Mouse (Mus musculus) CH12.LX (cell line): Measurements from ENCODE around the gene Upp2. TPM values are rescaled to one million over a fixed set of nuclear protein-coding genes. Genes with fewer than 3 reads are reported as not detected.

ENCODE experiments used
- DNase-seq: peaks from one replicate; pipeline ENCODE4 v3.0.0-alpha.2; 2013; ENCODE audit errors: extremely low read depth
- H3K27ac ChIP-seq: 2 replicates; pipeline ENCODE4 v1.5.1; 2012; ENCODE audit warnings: low read depth, mild to moderate bottlenecking, control low read depth, moderate library complexity; ENCODE audit not compliant: insufficient read depth
- H3K27me3 ChIP-seq: replicated peaks from 2 replicates; pipeline ENCODE3; 2012; ENCODE audit warnings: inconsistent platforms
- H3K36me3 ChIP-seq, 2 experiments: replicated peaks in 1 of 2; 2 replicates each; pipeline versions ENCODE3 to v1.6.1; 2012; ENCODE audit warnings: inconsistent platforms in 1 of 2, low read length in 1 of 2, mild to moderate bottlenecking in 1 of 2, mixed read lengths in 1 of 2, moderate library complexity in 1 of 2; ENCODE audit not compliant: control insufficient read depth in 1 of 2, insufficient read depth in 1 of 2
- H3K4me1 ChIP-seq, 2 experiments: 2 replicates each; pipeline ENCODE4 v1.6.1; 2012; ENCODE audit warnings: inconsistent platforms in 1 of 2, moderate library complexity in 1 of 2; ENCODE audit not compliant: insufficient read depth in 2 of 2, control insufficient read depth in 1 of 2
- H3K4me2 ChIP-seq: 2 replicates; pipeline ENCODE4 v1.6.1; 2012; ENCODE audit warnings: low read depth, mild to moderate bottlenecking, control low read depth; ENCODE audit not compliant: poor library complexity, insufficient read depth, severe bottlenecking
- H3K4me3 ChIP-seq, 3 experiments: fragments of 150-350 bp in 1 of 3; sonication (generic) in 1 of 3; replicated peaks in 1 of 3; 2 replicates each; pipeline versions ENCODE3 to v1.5.1; 2011 to 2012; ENCODE audit warnings: low read depth in 2 of 3, low read length in 2 of 3, mild to moderate bottlenecking in 2 of 3, moderate library complexity in 2 of 3, control low read depth in 1 of 3, improper control_type of control experiment in 1 of 3, inconsistent platforms in 1 of 3, mixed read lengths in 1 of 3; ENCODE audit not compliant: poor library complexity in 1 of 3
- H3K79me2 ChIP-seq: replicated peaks from 2 replicates; pipeline ENCODE4 v1.6.1; 2012; ENCODE audit warnings: mild to moderate bottlenecking, moderate library complexity; ENCODE audit not compliant: control insufficient read depth, poor library complexity, insufficient read depth, severe bottlenecking; ENCODE audit errors: extremely low read depth
- H3K9ac ChIP-seq: 2 replicates; pipeline ENCODE4 v1.6.1; 2012; ENCODE audit warnings: low read depth, mild to moderate bottlenecking, control low read depth, moderate library complexity; ENCODE audit not compliant: insufficient read depth
- H3K9me3 ChIP-seq: replicated peaks from 2 replicates; pipeline ENCODE3; 2012; ENCODE audit warnings: low read length, inconsistent platforms, mixed read lengths
- CTCF ChIP-seq, 2 experiments: IDR thresholded peaks in 1 of 2; conservative IDR thresholded peaks in 1 of 2; 2 replicates each; pipeline ENCODE4 v1.5.1; 2011 to 2012; ENCODE audit warnings: low read depth in 2 of 2, low read length in 2 of 2, improper control_type of control experiment in 1 of 2, inconsistent platforms in 1 of 2, mild to moderate bottlenecking in 1 of 2, moderate library complexity in 1 of 2
- E2F4 ChIP-seq: IDR thresholded peaks from 2 replicates; pipeline ENCODE4 v1.6.1; 2011; ENCODE audit warnings: low read depth, low read length, improper control_type of control experiment; ENCODE audit not compliant: insufficient replicate concordance
- ELF1 ChIP-seq: IDR thresholded peaks from 2 replicates; pipeline ENCODE4 v1.6.1; 2014; ENCODE audit warnings: low read depth, mild to moderate bottlenecking, inconsistent platforms, low read length, improper control_type of control experiment
- EP300 ChIP-seq: IDR thresholded peaks from 2 replicates; pipeline ENCODE4 v1.6.1; 2011; ENCODE audit warnings: low read length, improper control_type of control experiment
- GABPA ChIP-seq: IDR thresholded peaks from 2 replicates; pipeline ENCODE4 v1.6.1; 2012; ENCODE audit warnings: low read depth, low read length, improper control_type of control experiment, inconsistent platforms; ENCODE audit not compliant: insufficient replicate concordance
- JUN ChIP-seq: IDR thresholded peaks from 2 replicates; pipeline ENCODE4 v1.6.1; 2011; ENCODE audit warnings: low read depth, mild to moderate bottlenecking, low read length, improper control_type of control experiment, moderate library complexity; ENCODE audit not compliant: insufficient read depth
- JUND ChIP-seq: conservative IDR thresholded peaks from 2 replicates; pipeline ENCODE4 v1.6.1; 2011; ENCODE audit warnings: low read depth, low read length, improper control_type of control experiment
- KAT2A ChIP-seq: IDR thresholded peaks from 2 replicates; pipeline ENCODE4 v1.6.1; 2012; ENCODE audit warnings: low read length, improper control_type of control experiment, inconsistent platforms; ENCODE audit not compliant: insufficient replicate concordance
- MAFK ChIP-seq: IDR thresholded peaks from 2 replicates; pipeline ENCODE4 v1.6.1; 2011; ENCODE audit warnings: low read length, improper control_type of control experiment; ENCODE audit not compliant: insufficient replicate concordance
- MAX ChIP-seq: IDR thresholded peaks from 2 replicates; pipeline ENCODE4 v1.6.1; 2011; ENCODE audit warnings: low read length, improper control_type of control experiment
- MAZ ChIP-seq: IDR thresholded peaks from 2 replicates; pipeline ENCODE4 v1.6.1; 2012; ENCODE audit warnings: low read depth, mild to moderate bottlenecking, inconsistent platforms, low read length, improper control_type of control experiment, moderate library complexity
- NELFE ChIP-seq: IDR thresholded peaks from 2 replicates; pipeline ENCODE4 v1.6.1; 2011; ENCODE audit warnings: low read depth, low read length, improper control_type of control experiment
- PAX5 ChIP-seq: IDR thresholded peaks from 2 replicates; pipeline ENCODE4 v1.6.1; 2012; ENCODE audit warnings: low read length, inconsistent platforms, mixed read lengths
- POLR2AphosphoS2 ChIP-seq: IDR thresholded peaks from 2 replicates; pipeline ENCODE4 v1.6.1; 2011; ENCODE audit warnings: low read depth, low read length, improper control_type of control experiment
- RAD21 ChIP-seq: IDR thresholded peaks from 2 replicates; pipeline ENCODE4 v1.6.1; 2011; ENCODE audit warnings: low read depth, mild to moderate bottlenecking, low read length, improper control_type of control experiment, moderate library complexity
- RCOR1 ChIP-seq: conservative IDR thresholded peaks from 2 replicates; pipeline ENCODE4 v1.6.1; 2012; ENCODE audit warnings: low read depth, mild to moderate bottlenecking, inconsistent platforms, low read length, improper control_type of control experiment
- SIN3A ChIP-seq: IDR thresholded peaks from 2 replicates; pipeline ENCODE4 v1.6.1; 2012; ENCODE audit warnings: low read length, improper control_type of control experiment, inconsistent platforms
- TBP ChIP-seq: conservative IDR thresholded peaks from 2 replicates; pipeline ENCODE4 v1.6.1; 2011; ENCODE audit warnings: low read depth, low read length, improper control_type of control experiment
- TCF12 ChIP-seq: IDR thresholded peaks from 2 replicates; pipeline ENCODE4 v1.6.1; 2014; ENCODE audit warnings: low read depth, mild to moderate bottlenecking, inconsistent platforms, low read length, improper control_type of control experiment
- UBTF ChIP-seq: IDR thresholded peaks from 2 replicates; pipeline ENCODE4 v1.6.1; 2012; ENCODE audit warnings: low read depth, mild to moderate bottlenecking, inconsistent platforms, low read length, improper control_type of control experiment, moderate library complexity
- USF1 ChIP-seq: IDR thresholded peaks from 2 replicates; pipeline ENCODE4 v1.6.1; 2014; ENCODE audit warnings: low read depth, mild to moderate bottlenecking, inconsistent platforms, low read length, improper control_type of control experiment
- USF2 ChIP-seq: conservative IDR thresholded peaks from 2 replicates; pipeline ENCODE4 v1.6.1; 2011; ENCODE audit warnings: low read depth, low read length, improper control_type of control experiment
- ZMIZ1 ChIP-seq: IDR thresholded peaks from 2 replicates; pipeline ENCODE4 v1.6.1; 2012; ENCODE audit warnings: low read depth, mild to moderate bottlenecking, inconsistent platforms, low read length, improper control_type of control experiment
- ZNF384 ChIP-seq: IDR thresholded peaks from 2 replicates; pipeline ENCODE4 v1.6.1; 2012; ENCODE audit warnings: low read depth, low read length, improper control_type of control experiment, inconsistent platforms
- dilution Hi-C: fragments of 300-500 bp; cut with MboI; formaldehyde crosslinking; loops from 2 replicates; pipeline ENCODE4 v1.14.3; 2020; ENCODE audit warnings: low sequenced_read_pairs; ENCODE audit not compliant: extremely low pct_unique_long_range_greater_than_20kb, extremely low pct_ligation_motif_present
- in situ Hi-C: fragments of 300-500 bp; cut with MboI; formaldehyde crosslinking; loops from 3 replicates; pipeline ENCODE4 v1.14.3; 2019; ENCODE audit warnings: low sequenced_read_pairs, low pct_ligation_motif_present, low pct_unique_long_range_greater_than_20kb, mixed read lengths
- polyA plus RNA-seq: library from polyadenylated mRNA; unstranded; fragments of >175 nt; gene quantifications from 2 replicates; pipeline ENCODE4 v1.2.1, GENCODE M21; 2012; ENCODE audit warnings: low read depth; ENCODE audit not compliant: insufficient read length
- total RNA-seq, 2 experiments: library from RNA; depleted of rRNA; stranded (reverse); fragments of 300-350 nt in 1 of 2; fragments of >200 nt in 1 of 2; gene quantifications; 2 replicates each; pipeline ENCODE4 v1.2.3; 2012 to 2014

Upp2 gene
- total and polyA plus RNA-seq, 3 experiments: not detected

GRCm38 (mm10) chr2:58711049-58711448 is 144.0 kb downstream of the Upp2 start:
- dilution Hi-C loops: no loop called here
- no peaks in the 10 kb centered on the region for H3K27me3 ChIP-seq
- H3K9ac ChIP-seq: no peak overlapping the region
- peaks cover 64% of the 10 kb centered on the region for H3K9me3 ChIP-seq
- no peak for TF ChIP-seq KAT2A
- no peak for TF ChIP-seq TBP
- TF ChIP-seq RCOR1: no peak
- TF ChIP-seq UBTF: no peak
- TF ChIP-seq CTCF (conservative IDR thresholded peaks at IDR 0.05 in 1 of 2, IDR thresholded peaks at IDR 0.05 in 1 of 2; ENCODE audit: low read depth in 2 of 2, low read length in 2 of 2): no peak
- no peak for TF ChIP-seq USF2
- no peak for TF ChIP-seq MAZ
- no peak for TF ChIP-seq MAFK
- TF ChIP-seq EP300: no peak
- no peak for TF ChIP-seq ZNF384
- no peak for TF ChIP-seq ZMIZ1
- TF ChIP-seq GABPA: no peak
- TF ChIP-seq TCF12: no peak
- TF ChIP-seq JUND: no peak
- no peak overlapping the region for H3K27ac ChIP-seq
- H3K36me3 ChIP-seq: no peaks in the 10 kb centered on the region
- no peaks in the 10 kb centered on the region for H3K4me1 ChIP-seq
- no peak overlapping the region for H3K4me2 ChIP-seq
- no peak overlapping the region for H3K4me3 ChIP-seq
- in situ Hi-C loops: no loop called here
- DNase-seq: no peak
- H3K79me2 ChIP-seq: no peaks in the 10 kb centered on the region

- DNase-seq: no peak
- no peaks in the 10 kb centered on the region for H3K36me3 ChIP-seq
- H3K4me1 ChIP-seq: no peaks in the 10 kb centered on the region
- H3K79me2 ChIP-seq: no peaks in the 10 kb centered on the region
- H3K27me3 ChIP-seq: no peaks in the 10 kb centered on the region
- no peak overlapping the region for H3K27ac ChIP-seq
- H3K4me2 ChIP-seq: no peak overlapping the region
- in situ Hi-C loops: no loop called here
- no peak overlapping the region for H3K9ac ChIP-seq
- dilution Hi-C loops: no loop called here
- H3K9me3 ChIP-seq: peaks cover 65% of the 10 kb centered on the region
- no peak overlapping the region for H3K4me3 ChIP-seq
- TF ChIP-seq PAX5 (no peak), E2F4 (no peak), JUN (no peak), RAD21 (no peak), MAZ (no peak), EP300 (no peak), NELFE (no peak), UBTF (no peak), JUND (no peak), TCF12 (no peak), MAX (no peak), SIN3A (no peak), GABPA (no peak), ELF1 (no peak), POLR2AphosphoS2 (no peak), USF1 (no peak)
These were observed 144.4 kb downstream of the Upp2 start for GRCm38 (mm10) chr2:58711491-58711890.
